Mouse (Mus musculus): Measurements from ENCODE around the gene Cst10.

GRCm38 (mm10) chr2:149422564-149422963 lies 17.7 kb downstream of the Cst10 start:
- no peak for TF ChIP-seq CTCF (IDR thresholded peaks at IDR 0.05; ENCODE audit: borderline replicate concordance, insufficient read depth, low read length)
- TF ChIP-seq POLR2A (IDR thresholded peaks at IDR 0.05; ENCODE audit: low read depth, low read length): no peak
